Mouse (Mus musculus) gastrocnemius, adult 18-20 months (tissue): Measurements from ENCODE around the gene Chsy1. TPM values are rescaled to one million over a fixed set of nuclear protein-coding genes. Genes with fewer than 3 reads are reported as not detected.
A peak's percentile ranks its signal among the peaks of the same experiment; 100 is the strongest.

ENCODE experiments used
- DNase-seq: peaks from one replicate; pipeline ENCODE4 v3.0.0; 2021; ENCODE audit warnings: low spot score
- total RNA-seq, 2 experiments: library from RNA; stranded (reverse); gene quantifications; 2 replicates each; pipeline ENCODE4 v1.2.3; 2021

Chsy1 gene
- total RNA-seq, 2 experiments from 2014 or later, result 3.1 to 3.8 TPM

DNA sequence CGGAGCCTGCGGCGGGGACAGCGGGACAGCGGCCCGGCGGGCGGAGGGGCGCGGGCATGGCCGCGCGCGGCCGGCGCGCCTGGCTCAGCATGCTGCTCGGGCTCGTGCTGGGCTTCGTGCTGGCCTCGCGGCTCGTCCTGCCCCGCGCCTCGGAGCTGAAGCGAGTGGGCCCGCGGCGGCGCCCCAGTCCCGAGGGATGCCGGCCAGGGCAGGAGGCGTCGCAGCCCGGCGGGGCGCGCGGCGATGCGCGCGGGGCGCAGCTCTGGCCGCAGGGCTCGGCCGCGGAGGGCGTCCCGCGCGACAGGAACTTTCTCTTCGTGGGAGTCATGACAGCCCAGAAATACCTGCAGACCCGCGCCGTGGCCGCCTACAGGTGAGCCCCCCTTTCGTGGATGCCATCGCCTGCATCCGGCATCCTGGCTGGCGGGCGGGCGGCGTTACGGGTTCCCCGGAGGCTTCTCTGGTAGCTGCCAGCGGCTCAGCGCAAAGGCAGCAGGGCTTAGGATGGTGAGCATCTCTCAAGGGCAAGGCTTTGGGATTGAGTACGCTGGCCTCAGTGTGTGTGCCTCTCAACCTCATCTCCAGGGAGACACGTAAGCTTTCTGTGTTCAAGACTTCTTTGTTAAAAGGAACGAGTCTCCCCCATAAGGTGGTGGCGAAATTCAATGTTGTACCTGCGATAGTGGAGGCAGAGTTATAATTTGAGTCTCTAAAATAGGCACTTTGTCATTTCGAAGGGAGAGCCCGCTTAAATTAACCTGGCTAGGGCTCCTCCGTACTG lies 730 bp downstream of the Chsy1 start:
- no peak for DNase-seq

DNA sequence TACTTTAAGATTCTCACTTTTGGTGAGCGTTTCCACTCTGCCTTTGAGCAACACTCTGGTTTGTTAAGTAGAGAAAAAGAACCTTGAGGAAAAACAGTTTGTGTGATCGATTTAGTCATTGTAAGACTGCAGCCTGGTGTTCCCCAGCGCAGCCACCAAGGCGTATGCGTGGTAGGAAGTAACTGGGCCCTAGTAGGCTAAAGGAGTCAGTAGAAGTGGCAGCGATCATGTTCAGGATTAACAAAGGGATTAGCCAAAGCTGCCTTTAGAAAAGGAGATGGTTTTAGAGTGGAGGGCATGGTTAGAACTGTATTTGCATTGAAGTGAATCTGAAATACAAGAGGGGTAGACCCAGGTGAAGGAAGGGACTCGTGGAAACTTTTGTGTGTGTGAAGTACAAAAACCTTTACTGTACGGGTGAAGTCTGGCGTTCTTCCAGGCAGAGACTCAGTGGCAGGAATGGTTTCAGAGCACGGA lies 1.4 kb downstream of the Chsy1 start:
- no peak for DNase-seq

DNA sequence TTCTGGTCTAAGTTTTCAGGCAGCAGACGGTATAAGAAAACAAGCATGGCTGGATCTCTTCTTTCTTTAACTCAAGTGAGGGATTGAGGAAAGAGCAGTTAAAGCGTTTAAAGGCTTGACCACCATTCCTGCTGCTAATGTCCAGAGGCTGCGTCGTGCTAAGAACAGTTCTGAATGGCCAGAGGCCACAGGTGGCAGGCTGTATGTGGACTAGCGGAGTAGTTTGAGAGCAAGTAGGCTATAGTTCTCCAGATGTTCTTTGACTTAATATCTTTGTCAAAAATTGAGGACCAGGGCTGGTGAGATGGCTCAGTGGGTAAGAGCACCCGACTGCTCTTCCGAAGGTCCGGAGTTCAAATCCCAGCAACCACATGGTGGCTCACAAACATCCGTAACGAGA lies 1.9 kb downstream of the Chsy1 start:
- DNase-seq, result no peak

DNA sequence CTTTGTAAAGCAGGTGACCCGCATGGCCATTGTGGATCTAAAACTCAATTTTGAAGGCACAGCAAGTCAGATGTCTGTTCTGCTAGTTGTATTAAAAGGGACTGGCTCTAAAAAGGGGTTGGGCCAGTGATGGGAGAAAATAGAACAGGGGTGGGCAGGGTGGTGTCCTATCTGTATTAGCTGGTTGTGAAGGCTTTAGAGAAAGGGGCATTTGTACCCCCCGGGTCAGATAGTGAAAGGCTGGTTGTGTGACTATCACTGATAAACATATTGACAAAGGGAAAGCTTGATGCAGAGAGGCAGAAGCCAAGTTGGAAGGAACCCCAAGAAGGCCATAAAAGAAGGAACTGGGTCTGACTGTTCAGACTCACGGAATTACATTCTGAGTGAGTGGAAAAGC lies 4.2 kb downstream of the Chsy1 start:
- DNase-seq, result no peak

DNA sequence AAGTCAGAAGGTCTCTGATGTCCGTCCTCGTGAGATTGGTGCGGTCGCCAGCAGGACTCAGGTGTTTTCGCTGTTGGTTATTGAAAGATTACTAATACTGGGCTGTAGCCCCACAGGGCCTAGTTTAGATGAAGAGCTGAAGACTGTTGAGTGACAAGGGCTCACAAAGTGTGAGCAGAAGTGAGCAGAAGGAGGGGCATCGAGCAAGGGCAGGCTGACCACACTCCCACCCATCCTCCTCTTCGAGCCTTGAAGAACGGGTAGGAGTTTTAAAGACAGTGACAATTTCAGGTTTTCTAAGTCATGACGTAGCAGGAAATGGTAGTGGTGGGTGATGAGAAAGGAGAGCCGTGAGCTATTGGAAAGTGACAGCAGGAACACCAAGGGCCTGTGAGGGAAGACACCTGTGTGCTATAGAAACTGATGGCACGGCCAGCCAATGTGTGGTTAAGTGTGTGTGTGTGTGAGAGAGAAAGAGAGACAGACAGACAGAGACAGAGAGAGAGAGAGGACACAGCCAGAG lies 6.6 kb downstream of the Chsy1 start:
- DNase-seq, result no peak

DNA sequence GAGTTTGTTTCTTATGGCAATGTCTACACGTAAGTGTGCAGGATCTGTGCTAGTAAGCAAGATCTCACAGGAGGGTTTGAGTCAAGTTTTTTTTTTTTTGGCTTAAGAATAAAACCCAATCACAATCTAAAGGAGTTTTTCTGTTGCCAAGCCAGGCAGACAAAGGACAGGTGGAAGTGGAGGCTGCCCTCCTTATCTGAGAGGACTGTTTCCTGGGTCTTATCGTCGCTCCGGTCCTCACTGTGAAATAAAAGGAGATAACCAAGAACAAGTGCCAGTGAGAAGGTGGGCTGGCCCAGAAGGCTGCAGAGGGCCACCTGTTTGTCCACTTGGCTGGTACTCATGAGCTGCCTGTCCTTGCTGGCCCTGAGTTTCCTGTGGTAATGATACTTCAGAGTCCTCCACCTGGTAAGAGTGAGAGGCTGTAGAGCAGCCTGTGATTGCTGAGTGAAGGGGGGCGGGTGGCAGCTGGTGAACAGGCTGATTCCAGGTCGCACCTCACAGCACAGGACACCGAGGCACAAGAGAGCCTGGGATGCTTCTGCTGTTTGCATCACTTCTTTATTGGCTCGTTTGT lies 7.7 kb downstream of the Chsy1 start:
- no peak for DNase-seq

DNA sequence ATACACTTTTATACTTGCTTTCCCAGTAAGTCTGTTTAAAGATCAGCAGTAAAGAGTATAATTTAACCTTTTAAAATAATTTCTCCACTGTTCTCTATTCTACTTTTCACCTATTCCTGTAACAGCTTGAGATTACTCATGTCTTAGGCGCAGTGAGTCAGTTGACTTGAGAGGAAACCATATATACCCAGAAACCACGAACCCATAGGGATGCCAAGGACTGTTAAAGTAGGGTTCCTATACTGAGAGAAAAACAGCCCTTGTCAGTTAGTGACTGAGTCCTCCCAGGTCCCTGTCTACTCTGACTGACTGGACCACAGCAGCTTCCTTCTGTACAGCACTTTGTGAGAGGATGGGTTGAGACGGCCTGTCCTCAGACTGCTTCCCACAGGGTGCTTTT lies 8.7 kb downstream of the Chsy1 start:
- DNase-seq, result no peak

DNA sequence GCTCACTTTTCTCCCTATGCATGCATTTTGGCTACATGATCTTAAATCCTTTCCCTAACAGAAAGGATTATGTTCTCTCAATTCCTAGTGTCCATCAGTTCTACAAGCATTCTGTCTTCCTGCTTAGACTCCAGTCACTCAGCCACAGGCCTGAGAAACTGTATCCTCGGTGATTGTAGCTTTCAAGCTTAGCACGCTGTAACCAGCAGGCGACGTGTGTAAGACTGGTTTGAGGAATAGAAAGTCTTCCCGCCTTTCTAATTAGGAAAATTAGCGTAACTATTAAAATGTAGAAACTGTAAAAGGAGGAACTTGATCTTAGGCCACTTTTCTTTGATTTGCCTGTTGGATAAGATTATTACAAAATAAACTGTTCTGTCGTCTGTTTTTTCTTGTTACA lies 9.5 kb downstream of the Chsy1 start:
- DNase-seq, result no peak

DNA sequence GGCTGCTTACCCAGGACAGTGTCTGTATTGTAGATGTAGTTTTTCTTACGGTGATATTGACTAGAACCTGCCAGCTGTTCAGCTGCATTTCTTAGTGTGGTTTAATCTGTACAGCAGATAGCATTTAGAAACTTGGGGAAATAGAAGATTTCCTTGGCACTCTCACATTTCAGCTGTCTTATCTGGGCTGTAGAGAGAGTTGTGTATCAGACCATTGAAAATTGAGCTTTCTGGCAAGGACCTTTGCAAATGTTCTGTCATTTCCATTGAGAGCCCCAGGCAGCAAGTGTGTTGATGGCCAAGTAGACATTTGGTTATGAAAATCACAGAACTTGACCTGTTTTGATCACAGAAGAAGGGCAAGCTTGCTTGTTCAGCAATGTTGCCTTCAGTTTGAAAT lies 10.8 kb downstream of the Chsy1 start:
- no peak for DNase-seq

DNA sequence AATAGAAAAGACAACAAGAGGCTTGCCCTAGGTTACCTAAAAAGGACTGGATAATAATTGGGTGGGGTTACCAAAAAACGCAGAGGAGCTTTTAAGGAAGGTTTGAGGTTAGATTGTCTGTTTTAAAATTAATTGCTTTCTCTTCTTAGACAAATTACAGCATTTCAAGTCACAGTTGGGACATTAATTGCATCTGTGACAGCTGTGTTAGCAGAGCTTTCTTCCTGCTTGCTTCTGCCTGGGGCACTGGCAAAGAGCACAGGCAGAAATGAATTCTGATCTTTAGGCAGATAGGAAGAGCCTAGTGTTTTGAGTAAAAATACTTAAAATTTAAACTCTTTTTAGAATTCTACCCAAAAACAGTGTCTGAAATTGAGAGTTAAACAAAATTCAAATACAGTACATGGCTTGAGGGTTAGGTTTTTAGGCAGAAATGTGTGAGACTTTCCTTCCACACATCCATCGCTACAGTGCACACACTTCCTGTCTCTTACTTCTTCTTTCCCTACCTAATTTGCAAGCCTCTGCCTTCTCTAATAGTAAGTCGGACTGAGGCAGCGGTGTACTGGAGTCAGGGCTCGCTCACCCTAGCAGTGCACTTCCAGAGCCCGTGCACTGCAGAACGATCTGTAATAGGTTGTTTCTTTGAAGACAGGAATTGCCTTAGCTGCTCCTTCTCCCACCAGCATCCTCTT lies 11.5 kb downstream of the Chsy1 start:
- no peak for DNase-seq

DNA sequence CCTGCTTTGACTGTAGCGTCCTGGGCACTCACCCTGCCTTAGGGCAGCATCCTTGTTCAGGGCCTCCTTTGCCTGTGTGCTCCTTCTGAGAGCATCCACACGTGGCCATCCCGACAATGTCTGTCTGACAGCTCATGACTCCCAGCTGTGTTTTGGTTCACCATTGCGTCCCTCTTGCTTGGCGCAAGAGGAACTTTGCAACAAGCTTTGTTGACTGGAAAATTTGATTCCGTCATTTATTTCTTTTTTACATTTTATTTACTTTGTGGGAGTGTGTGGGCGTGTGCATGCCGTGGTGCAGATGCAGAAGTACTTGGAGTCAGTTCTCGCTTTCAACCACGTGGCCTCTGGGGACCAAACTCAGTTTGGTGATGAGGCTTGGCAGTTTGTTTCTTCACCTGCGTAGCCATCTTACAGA lies 15.2 kb downstream of the Chsy1 start:
- DNase-seq, result no peak

DNA sequence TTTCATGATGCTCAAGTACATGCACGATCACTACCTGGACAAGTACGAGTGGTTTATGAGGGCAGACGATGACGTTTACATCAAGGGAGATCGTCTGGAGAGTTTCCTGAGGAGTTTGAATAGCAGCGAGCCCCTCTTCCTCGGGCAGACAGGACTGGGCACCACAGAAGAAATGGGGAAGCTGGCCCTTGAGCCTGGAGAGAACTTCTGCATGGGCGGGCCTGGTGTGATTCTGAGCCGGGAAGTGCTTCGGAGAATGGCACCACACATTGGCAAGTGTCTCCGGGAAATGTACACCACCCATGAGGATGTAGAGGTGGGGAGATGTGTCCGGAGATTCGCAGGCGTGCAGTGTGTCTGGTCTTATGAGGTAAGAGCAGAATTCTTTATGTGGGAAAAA lies 16.1 kb downstream of the Chsy1 start:
- no peak for DNase-seq

DNA sequence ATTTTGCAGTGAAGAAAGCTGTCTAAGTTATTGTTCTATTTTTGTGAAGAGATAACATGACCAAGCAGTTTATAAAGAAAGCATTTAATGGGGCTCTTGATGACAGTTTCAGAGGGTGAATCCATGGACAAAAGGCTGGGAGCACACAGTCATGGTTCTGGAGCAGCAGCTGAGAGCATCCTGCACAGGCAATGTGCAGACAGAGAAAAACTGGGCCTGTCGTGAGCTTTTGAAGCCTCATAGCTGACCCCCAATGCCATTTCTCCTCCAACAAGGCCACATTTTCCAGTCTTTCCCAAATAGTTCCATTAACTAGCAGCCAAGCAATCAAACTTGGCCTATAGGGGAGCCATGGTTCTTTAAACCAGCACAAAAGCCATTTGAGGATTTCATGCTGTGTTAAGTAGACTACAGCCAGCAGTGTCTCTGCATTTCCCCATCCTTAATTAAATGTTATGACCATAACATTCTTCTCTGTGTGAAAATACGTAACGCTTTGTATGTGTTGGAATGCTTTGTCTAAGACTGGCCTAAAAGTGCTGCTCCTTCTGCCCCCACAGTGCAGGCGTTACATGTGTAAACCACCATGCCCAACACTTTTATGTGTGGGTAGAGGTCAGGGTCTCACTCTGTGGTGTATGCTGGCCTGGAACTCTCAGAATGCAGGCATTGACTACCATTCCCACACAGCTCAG lies 18.8 kb downstream of the Chsy1 start:
- no peak for DNase-seq

DNA sequence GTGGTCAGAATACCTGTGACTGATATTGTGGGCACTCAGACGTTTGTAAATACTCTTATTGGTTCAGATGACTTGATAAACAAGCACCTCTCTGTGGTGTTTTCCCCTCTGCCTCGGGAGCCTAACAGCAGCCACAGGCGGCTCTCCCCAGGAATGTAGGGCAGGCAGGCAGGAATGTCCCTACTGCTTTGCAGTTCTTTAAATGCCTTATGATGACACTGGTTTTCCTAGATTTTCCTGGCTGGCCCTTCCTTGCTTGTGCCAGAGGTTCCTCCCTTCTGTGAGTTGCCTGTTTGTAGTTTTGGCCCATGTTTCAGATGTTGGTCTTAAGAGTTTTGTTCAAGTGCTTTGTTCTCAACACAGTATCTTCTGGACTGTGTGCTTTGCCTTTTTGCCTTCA lies 19.5 kb downstream of the Chsy1 start:
- DNase-seq, result peak; percentile 39

DNA sequence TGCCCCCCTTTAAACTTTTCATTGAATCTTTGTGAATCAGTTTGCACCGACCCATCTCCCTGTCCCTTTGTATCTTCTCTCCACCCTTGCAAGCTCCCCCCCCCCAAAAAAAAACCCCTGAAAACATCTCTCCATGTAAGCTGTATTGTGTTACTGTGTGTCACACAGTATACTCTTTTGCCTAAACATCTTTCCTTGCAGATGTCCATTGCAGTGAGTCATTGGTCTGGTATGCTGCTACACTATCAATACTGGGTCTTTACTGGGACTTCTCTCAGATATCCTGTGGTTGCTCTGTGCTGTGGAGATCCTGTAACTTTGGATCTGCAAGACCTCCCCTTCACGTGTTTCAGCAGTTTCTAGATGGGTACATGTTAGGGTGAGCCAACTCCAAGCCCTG lies 21.0 kb downstream of the Chsy1 start:
- no peak for DNase-seq

DNA sequence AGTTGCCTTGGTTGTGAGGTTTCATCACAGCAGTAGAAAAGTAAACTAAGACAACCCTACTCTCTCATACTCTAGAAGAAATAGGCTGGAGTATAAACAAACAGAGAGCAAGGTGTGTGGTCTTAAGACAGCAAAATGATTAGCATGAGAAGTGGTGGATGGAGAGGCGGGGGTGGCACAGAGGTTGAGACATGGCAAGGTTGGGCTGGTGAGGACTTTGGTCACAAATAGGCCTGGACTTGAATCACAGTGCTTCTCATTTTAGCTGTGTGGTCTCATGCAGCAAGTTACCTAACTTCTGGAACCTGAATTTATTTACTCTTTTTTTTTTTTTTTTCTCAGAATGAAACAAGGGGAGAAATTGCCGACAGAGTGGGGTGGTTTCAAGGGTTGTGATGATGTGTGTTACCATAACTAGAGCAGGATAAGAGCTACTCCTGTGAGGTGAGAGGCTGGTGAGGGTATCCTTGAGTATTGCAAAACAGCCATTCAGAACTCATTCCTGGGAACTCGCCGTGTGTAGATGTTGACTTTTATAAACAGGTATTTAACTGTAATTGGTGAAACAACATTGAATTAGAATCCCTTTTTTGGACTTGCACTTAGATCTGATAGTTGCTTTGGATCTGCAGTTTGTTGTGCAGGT lies 22.6 kb downstream of the Chsy1 start:
- no peak for DNase-seq

DNA sequence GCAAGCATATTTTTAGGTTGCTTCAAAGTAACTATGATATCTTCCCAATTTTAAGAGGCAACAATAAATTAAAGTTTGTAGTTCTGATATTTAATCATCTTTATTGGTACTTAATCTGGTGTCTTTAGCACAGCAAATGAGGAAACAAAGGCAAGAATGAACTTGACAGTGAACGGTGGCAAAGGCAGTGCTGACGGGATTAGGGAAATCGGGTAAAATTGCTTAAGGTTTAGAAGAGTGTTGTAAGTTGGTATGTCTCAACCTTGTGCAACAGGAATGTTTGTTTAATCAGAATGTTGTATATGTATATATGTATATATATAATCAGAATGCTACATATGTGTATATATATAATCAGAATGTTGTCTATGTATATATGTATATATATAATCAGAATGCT lies 24.8 kb downstream of the Chsy1 start:
- no peak for DNase-seq

DNA sequence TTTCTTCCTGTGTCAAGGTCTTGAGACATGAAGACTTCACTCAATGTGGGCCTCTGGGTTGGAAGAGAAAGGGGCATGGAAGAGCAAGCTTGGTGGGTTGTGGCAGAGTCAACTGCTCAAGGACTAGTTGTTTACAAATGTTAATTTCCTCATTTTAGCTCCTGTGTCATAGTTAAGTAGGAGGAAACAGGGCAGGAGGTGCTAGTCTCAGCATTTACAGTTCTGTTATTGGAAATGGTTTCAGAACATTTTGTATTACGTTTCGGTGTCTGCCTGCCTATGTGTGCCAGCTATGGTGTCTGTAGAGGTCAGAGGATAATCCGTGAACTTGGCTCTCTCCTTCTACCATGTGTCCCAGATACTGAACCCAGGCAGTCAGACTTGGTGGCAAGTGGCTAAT lies 26.3 kb downstream of the Chsy1 start:
- peak; percentile 23 for DNase-seq

DNA sequence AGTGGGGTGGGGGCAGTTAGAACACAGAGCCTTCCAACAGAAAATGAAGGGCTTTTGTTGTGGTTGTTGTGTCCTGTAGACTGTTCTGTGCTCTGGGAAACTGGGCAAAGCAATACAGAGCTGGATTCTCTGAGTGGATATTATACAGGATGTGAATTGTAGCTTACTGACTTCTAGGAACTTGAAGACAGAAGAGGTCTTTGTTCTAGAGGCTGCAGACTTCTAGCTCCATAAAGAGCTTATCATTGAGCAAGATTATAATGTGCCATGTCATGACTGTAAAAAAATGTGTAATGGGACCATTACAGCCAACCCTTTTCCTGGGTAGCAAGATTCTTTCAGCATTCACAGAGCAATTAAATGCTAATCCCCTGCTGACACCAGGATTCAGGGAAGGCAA lies 26.9 kb downstream of the Chsy1 start:
- DNase-seq, result no peak

DNA sequence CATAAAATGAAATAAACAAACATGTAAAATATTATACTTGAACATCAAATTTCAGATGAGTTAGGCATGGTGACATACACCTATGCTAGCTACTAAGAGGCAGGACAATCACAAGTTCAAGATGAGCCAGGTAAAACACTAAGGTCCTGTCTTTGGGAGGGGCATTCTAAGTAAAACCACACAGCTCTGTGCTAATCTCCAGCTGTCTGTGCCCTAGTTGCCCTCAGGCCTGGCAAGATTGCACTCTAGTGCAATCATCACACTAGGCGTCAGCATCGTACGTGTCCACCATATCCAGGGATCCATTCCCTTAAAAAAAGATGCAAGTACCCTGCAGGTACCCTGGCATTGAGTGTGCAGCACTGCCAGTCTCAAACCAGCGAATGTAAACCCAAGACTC lies 28.0 kb downstream of the Chsy1 start:
- DNase-seq, result no peak

DNA sequence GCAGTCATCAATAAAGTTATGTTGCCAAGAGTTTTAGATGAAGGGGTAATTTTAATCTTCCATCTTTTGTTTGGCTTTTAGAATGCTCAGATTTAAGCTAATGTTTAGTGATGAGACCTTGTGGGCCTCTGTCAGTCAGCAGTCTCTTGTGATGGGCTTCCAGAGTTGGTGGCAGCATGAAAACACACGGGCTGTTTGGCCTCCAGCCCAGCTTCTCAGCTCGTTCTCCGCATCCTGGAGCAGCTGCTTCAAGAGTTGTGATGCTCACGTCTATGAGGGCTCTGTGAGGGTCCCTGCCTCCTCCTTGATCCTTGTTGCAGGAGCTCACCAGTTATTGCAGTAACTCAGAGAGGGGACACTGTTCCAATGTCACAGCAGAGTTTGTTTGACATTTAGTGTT lies 29.0 kb downstream of the Chsy1 start:
- no peak for DNase-seq
